Mouse (Mus musculus): ENCODE measurements around the gene Tagln2. TPM values are rescaled to one million over a fixed set of nuclear protein-coding genes. Genes with fewer than 3 reads are reported as not detected.

The Tagln2 gene
- 18.8 TPM for polyA plus RNA-seq (2014; fragmentation: Illumina TruSeq; extraction: RNeasy Lipid Tissue Mini Kit (QIAGEN cat#74804))

DNA sequence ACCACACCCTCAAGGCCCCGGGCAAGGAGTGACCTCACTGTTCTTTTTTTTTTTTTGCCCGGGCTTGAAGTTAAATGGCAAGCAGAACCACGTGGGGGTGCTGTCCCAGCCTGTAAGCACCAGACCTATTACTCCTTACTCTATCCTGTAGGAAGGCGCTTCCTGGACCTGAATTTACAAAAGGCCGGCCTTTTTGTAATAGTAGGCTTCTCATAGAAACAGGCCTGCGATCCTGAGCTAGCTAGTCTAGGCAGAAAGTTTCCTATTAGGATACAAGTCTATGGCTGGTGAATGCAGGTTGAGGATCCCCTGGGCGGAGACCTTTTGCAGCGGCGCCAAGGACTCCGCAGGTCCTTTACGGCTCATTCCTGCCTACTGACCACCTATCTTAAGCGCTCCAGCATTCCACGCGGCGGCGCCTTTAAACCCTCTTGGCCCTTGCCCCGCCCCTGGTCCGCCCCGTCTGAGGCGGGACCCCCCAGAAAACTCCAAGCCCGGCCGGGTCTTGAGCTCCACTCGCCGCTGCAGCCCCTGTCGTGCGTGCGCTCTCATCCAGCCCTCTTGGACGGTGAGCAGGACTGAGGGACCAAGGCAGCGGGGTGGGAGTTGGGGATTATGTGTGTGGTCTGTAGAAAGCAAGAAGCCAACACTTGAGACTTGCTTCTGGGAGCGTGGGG is at the start of gene Tagln2:
Tagln2 (plus strand) TSS at position 283 of the 677 bp plus-strand sequence.

DNA sequence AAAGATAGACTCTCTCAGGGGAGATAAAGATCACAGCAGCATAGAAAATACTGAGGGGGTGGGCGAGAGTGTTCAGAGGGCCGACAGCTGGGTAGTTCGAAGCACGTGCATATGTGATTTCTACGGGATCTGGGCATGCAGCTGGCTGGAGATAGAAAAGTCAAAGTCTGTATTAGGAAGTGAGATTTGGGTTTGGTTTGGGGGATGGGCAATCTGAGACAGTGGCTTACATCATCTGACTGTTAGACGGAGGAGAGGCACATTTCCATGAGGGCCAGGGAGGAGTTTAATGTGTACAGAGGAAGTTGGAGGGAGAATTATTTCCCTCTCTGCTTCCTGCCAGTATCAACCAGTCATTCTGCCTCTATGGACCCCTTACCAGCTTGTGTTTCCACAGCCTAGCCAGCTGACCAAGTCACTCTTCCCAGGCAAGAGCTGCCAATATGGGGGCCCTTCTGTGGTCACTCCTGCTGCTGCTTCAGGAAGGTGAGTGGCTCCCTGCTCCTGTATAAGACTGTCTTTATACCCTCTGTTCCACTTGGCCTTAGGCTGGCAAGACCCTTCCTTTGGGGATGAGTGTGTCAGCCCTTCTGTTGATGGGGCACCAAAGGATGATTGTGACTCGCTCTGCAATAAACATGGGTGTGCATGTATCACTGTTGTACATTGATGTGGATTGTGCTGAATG is 24.6 kb upstream of the Tagln2 start, which contains the start of gene Slamf9:
Slamf9 (plus strand) TSS at position 305 of the 688 bp plus-strand sequence.

DNA sequence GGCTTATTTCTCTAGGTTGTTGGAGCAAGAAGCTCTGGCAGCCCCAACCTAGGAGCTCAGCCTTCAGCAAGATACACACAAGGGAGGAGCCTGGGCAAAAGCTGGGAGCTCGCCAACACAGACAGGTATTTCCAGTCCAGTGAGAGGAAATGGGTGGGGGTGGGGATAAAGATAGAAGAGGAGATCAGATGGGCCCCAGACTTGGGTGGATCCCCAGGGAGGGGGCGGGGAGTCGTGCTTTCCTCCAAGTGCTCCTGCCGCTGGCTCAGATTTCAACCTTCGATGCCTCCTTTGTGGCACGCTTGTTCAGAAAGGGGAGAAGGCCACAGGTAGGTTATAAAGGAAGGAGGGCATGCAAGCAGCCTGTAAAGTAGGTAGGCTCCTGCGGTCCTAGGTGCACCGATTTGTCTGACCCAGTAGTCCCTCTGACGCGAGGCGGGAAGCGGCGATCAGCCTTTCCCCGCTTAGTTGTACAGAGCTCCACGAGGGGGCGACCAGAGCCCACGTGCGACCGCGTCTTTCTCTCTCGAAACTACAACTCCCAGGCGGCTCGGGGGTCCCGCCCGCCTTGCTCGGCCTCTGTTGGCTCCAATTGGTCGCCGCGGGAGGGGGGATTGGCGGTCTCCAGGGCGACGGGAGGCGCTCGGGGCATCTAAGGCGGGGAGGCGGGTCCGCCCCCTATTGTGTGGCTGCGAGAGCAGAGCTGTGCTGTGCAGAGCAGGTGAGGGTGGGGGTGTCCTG is 18.1 kb upstream of the Tagln2 start, which contains the start of gene Igsf9:
Igsf9 (plus strand) TSS at position 249 of the 741 bp plus-strand sequence.

DNA sequence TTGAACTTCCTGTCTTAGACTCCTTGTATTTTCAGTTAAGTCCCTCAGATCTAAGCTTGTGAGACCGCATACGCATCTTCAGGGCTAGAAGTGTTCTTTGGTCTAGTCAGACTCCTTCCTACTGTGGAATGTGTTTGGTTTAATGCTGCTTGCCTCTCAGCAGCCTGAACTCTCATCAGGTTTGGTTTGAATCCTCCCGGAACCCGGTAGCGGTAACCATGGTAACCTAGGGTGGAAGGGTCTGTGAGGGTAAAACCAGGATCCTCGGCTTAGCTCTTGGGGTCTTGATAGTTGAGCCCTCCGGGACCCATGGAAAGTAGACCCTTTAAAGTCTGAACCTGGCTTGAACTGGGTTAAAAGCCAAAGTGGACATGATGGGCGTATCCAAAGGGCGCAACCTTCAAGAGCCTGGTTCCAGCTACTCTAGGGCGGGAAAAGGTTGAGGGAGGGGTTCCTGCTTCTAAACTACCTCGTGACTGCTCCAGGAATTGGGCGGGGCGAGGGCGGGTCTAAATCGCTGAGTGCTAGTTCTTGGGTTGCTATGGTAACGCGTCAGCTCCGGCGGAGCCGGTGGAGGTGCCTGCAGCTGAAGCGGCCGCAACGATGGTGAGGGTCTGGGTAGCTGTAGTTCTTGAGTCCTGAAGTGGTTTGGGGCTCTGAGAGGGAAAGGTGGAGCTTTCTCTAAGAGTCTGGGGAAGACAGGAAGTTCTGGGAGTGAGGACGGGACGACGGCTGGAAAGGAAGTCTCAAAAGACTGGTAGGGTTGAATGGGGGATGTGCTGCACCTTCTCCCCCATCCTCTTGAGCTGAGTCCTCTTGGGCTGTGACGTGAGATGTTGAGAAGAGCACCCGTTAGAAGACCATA is 21.0 kb downstream of the Tagln2 start, which contains the start of gene Cfap45:
Cfap45 (plus strand) TSS at position 226 of the 865 bp plus-strand sequence.

DNA sequence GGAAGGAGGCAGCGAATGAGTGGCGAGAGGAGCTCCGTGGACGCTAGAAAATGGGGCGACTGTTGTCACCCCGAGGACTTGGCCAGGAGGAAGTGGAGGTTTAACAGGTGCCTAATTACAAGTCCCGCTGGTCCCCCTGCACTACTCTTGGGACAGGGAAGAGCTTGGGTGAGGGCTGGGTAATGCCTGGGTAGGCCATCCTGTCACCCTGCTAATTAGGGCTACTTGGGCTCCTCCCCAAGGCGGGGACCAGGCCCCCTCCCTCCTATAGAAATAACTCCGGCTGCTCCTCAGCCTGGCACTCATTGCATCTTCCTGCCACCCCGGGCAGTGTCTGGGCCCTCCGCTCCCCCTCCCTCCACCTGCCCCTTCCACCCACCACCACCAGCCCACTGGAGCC is 55.8 kb downstream of the Tagln2 start, which contains the start of gene Vsig8:
Vsig8 (plus strand) TSS at position 301 of the 400 bp plus-strand sequence.

Other genes with a start within 250 kb of the Tagln2 start
- not detected for gene Atp1a4, start 241.6 kb upstream of the Tagln2 start, polyA plus RNA-seq (2014; fragmentation: Illumina TruSeq; extraction: RNeasy Lipid Tissue Mini Kit (QIAGEN cat#74804))
- 0.97 TPM for gene Igsf8, start 238.4 kb upstream of the Tagln2 start, polyA plus RNA-seq (2014; fragmentation: Illumina TruSeq; extraction: RNeasy Lipid Tissue Mini Kit (QIAGEN cat#74804))
- gene Atp1a2, start 202.0 kb upstream of the Tagln2 start, polyA plus RNA-seq (2014; fragmentation: Illumina TruSeq; extraction: RNeasy Lipid Tissue Mini Kit (QIAGEN cat#74804)) = 7.5 TPM
- gene Kcnj9, start 170.7 kb upstream of the Tagln2 start, polyA plus RNA-seq (2014; fragmentation: Illumina TruSeq; extraction: RNeasy Lipid Tissue Mini Kit (QIAGEN cat#74804)) = not detected
- gene Kcnj10, start 158.8 kb upstream of the Tagln2 start, polyA plus RNA-seq (2014; fragmentation: Illumina TruSeq; extraction: RNeasy Lipid Tissue Mini Kit (QIAGEN cat#74804)) = 1.3 TPM
- gene Pigm, start 123.5 kb upstream of the Tagln2 start, polyA plus RNA-seq (2014; fragmentation: Illumina TruSeq; extraction: RNeasy Lipid Tissue Mini Kit (QIAGEN cat#74804)) = 26.4 TPM
- gene Slamf9, start 24.7 kb upstream of the Tagln2 start, polyA plus RNA-seq (2014; fragmentation: Illumina TruSeq; extraction: RNeasy Lipid Tissue Mini Kit (QIAGEN cat#74804)) = 2.1 TPM
- gene Igsf9, start 18.3 kb upstream of the Tagln2 start, polyA plus RNA-seq (2014; fragmentation: Illumina TruSeq; extraction: RNeasy Lipid Tissue Mini Kit (QIAGEN cat#74804)) = not detected
- 3.6 TPM for gene Cfap45, start 20.8 kb downstream of the Tagln2 start, polyA plus RNA-seq (2014; fragmentation: Illumina TruSeq; extraction: RNeasy Lipid Tissue Mini Kit (QIAGEN cat#74804))
- gene Vsig8, start 55.9 kb downstream of the Tagln2 start, polyA plus RNA-seq (2014; fragmentation: Illumina TruSeq; extraction: RNeasy Lipid Tissue Mini Kit (QIAGEN cat#74804)) = not detected
- 0.91 TPM for gene Slamf8, start 90.5 kb downstream of the Tagln2 start, polyA plus RNA-seq (2014; fragmentation: Illumina TruSeq; extraction: RNeasy Lipid Tissue Mini Kit (QIAGEN cat#74804))
- not detected for gene Fcrl6, start 102.5 kb downstream of the Tagln2 start, polyA plus RNA-seq (2014; fragmentation: Illumina TruSeq; extraction: RNeasy Lipid Tissue Mini Kit (QIAGEN cat#74804))
- gene Dusp23, start 132.9 kb downstream of the Tagln2 start, polyA plus RNA-seq (2014; fragmentation: Illumina TruSeq; extraction: RNeasy Lipid Tissue Mini Kit (QIAGEN cat#74804)) = 2.3 TPM
- 0.37 TPM for gene Crp, start 198.0 kb downstream of the Tagln2 start, polyA plus RNA-seq (2014; fragmentation: Illumina TruSeq; extraction: RNeasy Lipid Tissue Mini Kit (QIAGEN cat#74804))